Mouse (Mus musculus): ENCODE data around the gene Zfp938. TPM values are rescaled to one million over a fixed set of nuclear protein-coding genes. Genes with fewer than 3 reads are reported as not detected.

Gene Zfp938
- polyA plus RNA-seq (2011; ENCODE audit: insufficient read length, low read depth, missing spikeins) = 11.0 and 14.0 TPM in 2 replicates

DNA sequence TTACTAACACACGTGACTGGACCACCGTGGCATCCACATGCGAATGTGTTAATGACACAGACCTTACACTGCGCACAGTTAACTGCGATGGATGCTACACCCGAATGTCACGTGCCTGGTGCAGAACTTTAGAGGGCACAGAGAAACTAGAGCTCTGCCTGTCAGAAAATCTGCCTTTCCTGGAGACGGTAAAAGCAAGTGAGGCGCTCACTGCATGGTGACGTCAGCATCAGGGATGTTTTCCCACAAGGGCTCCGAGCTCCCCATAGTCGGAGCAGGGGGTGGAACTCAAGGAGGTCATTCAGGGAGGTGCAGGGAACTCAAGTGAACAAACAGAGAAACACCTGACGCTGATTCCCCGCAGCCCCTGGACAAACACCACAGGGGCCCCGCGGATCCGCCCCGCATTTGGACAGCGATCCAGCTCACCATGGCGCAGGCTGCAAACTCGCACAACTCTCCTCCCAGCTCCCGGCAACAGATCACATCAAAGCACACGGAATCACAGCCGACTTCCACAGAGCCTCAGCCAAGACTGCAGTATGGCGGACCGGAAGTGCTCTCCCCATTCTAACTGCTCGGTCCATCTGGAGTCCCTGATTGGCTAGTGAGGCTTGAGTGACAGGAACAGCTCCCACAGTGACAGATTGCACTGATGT lies at the start of gene Zfp938:
Gene Zfp938, minus strand, starts transcription at position 539 of the 659 bp plus-strand sequence.
- H3K4me3 ChIP-seq (ENCODE audit: insufficient read depth, low read length) = peak within 1 kb of the TSS; percentile 67
- peak within 1 kb of the TSS; percentile 19; the same call in 1 of the 2 replicates for H3K27ac ChIP-seq (ENCODE audit: insufficient read depth, low read length)
- no peak for TF ChIP-seq CTCF (IDR thresholded peaks at IDR 0.05; ENCODE audit: borderline replicate concordance, insufficient read depth, low read length)
- peak; percentile 75 for TF ChIP-seq POLR2A (IDR thresholded peaks at IDR 0.05; ENCODE audit: low read depth, low read length)
- H3K4me1 ChIP-seq (ENCODE audit: control insufficient read depth, insufficient read depth, low read length) = no peaks in the 10 kb centered on the region

DNA sequence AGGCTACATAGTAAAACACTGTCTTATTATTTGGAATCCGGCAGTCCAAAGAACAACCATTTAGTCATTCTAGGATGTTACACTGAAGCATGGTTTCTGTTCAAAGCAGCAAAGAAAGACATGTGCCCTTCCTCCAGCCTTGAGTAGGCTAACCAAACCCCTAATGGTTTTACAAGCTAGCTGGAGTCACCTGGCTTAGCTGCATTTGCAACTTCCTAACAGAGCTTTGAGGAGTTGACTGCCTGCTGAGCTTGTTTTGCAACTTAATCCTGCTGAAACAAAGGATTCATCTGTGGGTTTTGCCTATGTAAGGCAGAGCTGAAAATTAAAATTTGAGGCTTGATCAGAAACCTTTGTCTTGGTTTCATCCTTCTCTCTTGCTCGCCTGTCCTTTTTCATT lies 16.3 kb upstream of the Zfp938 start:
- no peak for TF ChIP-seq POLR2A (IDR thresholded peaks at IDR 0.05; ENCODE audit: low read depth, low read length)
- TF ChIP-seq CTCF (IDR thresholded peaks at IDR 0.05; ENCODE audit: borderline replicate concordance, insufficient read depth, low read length) = no peak
- no peaks in the 10 kb centered on the region for H3K4me1 ChIP-seq (ENCODE audit: control insufficient read depth, insufficient read depth, low read length)
- H3K4me3 ChIP-seq (ENCODE audit: insufficient read depth, low read length) = no peak overlapping the region
- no peak overlapping the region for H3K27ac ChIP-seq (ENCODE audit: insufficient read depth, low read length)

DNA sequence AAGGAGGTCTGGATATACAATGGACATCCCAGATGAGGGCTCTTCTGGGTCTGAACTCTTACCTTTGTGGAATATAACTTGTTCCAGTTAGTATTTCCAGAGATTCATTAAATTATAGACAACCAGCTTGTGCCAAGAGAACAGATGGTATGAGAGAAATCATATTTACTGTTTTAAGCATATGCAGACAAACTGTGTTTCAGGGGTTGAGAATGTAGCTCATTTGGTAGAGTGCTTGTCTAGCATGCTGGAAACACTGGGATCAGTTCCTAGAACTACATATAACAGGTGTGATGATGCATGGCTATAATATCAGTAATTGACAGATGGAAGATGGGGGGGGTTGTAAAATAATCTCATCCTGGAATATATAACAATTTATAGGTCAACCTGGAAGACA lies 3.9 kb upstream of the Zfp938 start:
- no peak for TF ChIP-seq POLR2A (IDR thresholded peaks at IDR 0.05; ENCODE audit: low read depth, low read length)
- TF ChIP-seq CTCF (IDR thresholded peaks at IDR 0.05; ENCODE audit: borderline replicate concordance, insufficient read depth, low read length) = no peak
- Histone ChIP-seq H3K4me1 (ENCODE audit: control insufficient read depth, insufficient read depth, low read length) (no peaks in the 10 kb centered on the region), H3K4me3 (ENCODE audit: insufficient read depth, low read length) (no peak overlapping the region), H3K27ac (ENCODE audit: insufficient read depth, low read length) (no peak overlapping the region)

DNA sequence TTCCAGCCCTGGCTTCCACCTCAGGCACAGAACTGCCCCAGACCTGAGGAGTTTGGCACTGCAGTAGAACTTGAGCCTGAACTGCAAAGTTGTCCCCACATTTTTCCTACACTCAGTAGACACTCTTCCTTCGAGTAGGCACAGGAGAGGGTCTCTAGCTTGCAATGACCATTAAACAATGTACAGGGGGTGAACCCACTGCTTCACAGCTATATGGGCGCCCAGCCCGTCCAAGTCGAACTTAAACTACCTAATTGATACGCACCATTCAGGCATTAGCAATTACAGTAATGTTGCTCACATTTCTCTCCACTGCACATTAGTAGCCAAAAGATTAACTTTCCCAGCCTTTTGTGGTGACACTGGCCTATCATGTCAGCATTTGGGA lies 315 bp upstream of the Zfp938 start:
- Histone ChIP-seq H3K4me1 (ENCODE audit: control insufficient read depth, insufficient read depth, low read length) (no peaks in the 10 kb centered on the region), H3K27ac (ENCODE audit: insufficient read depth, low read length) (no peak overlapping the region), H3K4me3 (ENCODE audit: insufficient read depth, low read length) (no peak overlapping the region)
- TF ChIP-seq CTCF (IDR thresholded peaks at IDR 0.05; ENCODE audit: borderline replicate concordance, insufficient read depth, low read length) (no peak), POLR2A (IDR thresholded peaks at IDR 0.05; ENCODE audit: low read depth, low read length) (no peak)

DNA sequence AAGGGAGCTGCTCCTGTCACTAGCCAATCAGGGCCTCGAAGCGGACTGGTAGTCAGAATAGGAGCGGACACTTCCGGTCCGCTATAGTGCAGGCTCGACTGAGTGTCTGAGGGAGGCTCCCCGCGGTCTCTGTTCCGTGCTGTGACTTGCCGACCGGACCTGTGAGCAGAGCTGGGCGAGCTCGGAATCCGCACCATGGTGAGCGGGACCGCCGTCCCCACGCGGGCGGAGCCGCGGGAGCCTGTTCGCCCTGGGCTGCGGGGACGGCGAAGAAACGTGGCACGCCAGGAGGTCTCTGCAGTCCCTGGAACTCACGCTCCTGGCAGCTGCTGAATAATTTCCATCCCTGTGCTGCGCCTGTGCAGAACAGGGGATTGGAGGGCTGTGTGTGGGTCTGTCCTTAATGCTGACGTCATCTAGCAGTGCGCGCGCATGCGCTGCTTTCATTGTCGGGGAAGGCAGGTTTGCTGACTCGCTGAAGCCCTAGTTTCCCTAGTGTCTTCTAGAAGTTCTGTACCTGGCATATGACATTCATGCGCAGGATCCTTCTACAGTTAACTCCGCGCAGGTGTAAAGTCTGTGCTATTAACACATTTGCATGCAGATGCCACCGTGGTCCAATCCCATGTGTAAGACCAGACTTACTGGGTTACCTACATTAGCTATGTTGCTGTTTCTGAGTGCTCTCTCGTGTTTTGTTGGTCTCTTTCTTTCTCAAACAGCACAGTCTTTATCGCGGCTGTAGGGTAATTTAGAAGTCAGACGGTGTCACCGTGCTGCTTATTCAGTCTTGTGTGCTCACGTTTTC lies 62.6 kb downstream of the Zfp938 start:
- TF ChIP-seq CTCF (IDR thresholded peaks at IDR 0.05; ENCODE audit: borderline replicate concordance, insufficient read depth, low read length) = no peak
- peak; percentile 87 for TF ChIP-seq POLR2A (IDR thresholded peaks at IDR 0.05; ENCODE audit: low read depth, low read length)
- peak overlapping the region; percentile 62 for H3K4me3 ChIP-seq (ENCODE audit: insufficient read depth, low read length)
- H3K27ac ChIP-seq (ENCODE audit: insufficient read depth, low read length) = peak overlapping the region; percentile 88
- H3K4me1 ChIP-seq (ENCODE audit: control insufficient read depth, insufficient read depth, low read length) = no peaks in the 10 kb centered on the region

Other genes starting within 250 kb of the Zfp938 start
- gene Zfp873, start 193.2 kb downstream of the Zfp938 start, polyA plus RNA-seq (2011; ENCODE audit: insufficient read length, low read depth, missing spikeins) = 3.8 and 6.9 TPM in 2 replicates
- 3.5 and 4.4 TPM in 2 replicates for gene BC024063, start 157.9 kb downstream of the Zfp938 start, polyA plus RNA-seq (2011; ENCODE audit: insufficient read length, low read depth, missing spikeins)
- 4.0 and 4.5 TPM in 2 replicates for gene AU041133, start 113.3 kb downstream of the Zfp938 start, polyA plus RNA-seq (2011; ENCODE audit: insufficient read length, low read depth, missing spikeins)
- not detected in 2 replicates for gene 4932415D10Rik, start 75.3 kb upstream of the Zfp938 start, polyA plus RNA-seq (2011; ENCODE audit: insufficient read length, low read depth, missing spikeins)
- 6.1 and 8.6 TPM in 2 replicates for gene Gm4924, start 113.0 kb upstream of the Zfp938 start, polyA plus RNA-seq (2011; ENCODE audit: insufficient read length, low read depth, missing spikeins)

Data from embryonic fibroblast, embryonic 13.5 days (primary cell).